Mouse (Mus musculus) forebrain, embryonic 10.5 days (tissue): ENCODE data around the gene Dkk2. TPM values are rescaled to one million over a fixed set of nuclear protein-coding genes. Genes with fewer than 3 reads are reported as not detected.

ENCODE experiments used
- DNase-seq: peaks from one replicate; pipeline ENCODE4 v3.0.0-alpha.2; 2017; ENCODE audit warnings: low spot score; ENCODE audit errors: extremely low spot score
- H3K27ac ChIP-seq: fragments of 300-500 bp; sonication (generic); 2 replicates; pipeline ENCODE4 v1.5.1; 2016; ENCODE audit warnings: mild to moderate bottlenecking
- H3K27me3 ChIP-seq: fragments of 300-500 bp; sonication (generic); 2 replicates; pipeline ENCODE4 v1.6.1; 2016; ENCODE audit warnings: mild to moderate bottlenecking; ENCODE audit not compliant: poor library complexity, severe bottlenecking
- H3K36me3 ChIP-seq: fragments of 300-500 bp; sonication (generic); replicated peaks from 2 replicates; pipeline ENCODE4 v1.6.1; 2016; ENCODE audit warnings: mild to moderate bottlenecking, moderate library complexity
- H3K4me1 ChIP-seq: fragments of 300-500 bp; sonication (generic); 2 replicates; pipeline ENCODE4 v1.6.1; 2016
- H3K4me3 ChIP-seq: fragments of 300-500 bp; sonication (generic); 2 replicates; pipeline ENCODE4 v1.5.1; 2016; ENCODE audit warnings: mild to moderate bottlenecking, moderate library complexity
- H3K9me3 ChIP-seq: fragments of 300-500 bp; sonication (generic); 2 replicates; pipeline ENCODE4 v1.6.1; 2016; ENCODE audit warnings: mild to moderate bottlenecking, moderate library complexity
- WGBS: fragments of 180-500 bp; shearing (Covaris S2); methylation state at CpG from one replicate; pipeline ENCODE4 v1.1.7; 2016; 5-methylcytosine and 5-hydroxymethylcytosine counted together
- polyA plus RNA-seq: library from polyadenylated mRNA; unstranded; fragments of >200 nt; fragmentation: Nextera tagmentation; extraction: Ambion mirVana; gene quantifications from 2 replicates; pipeline ENCODE4 v1.2.1, GENCODE M21; 2016

Dkk2 gene
- polyA plus RNA-seq, 1 experiment from 2014 or later = 4.2 TPM

DNA sequence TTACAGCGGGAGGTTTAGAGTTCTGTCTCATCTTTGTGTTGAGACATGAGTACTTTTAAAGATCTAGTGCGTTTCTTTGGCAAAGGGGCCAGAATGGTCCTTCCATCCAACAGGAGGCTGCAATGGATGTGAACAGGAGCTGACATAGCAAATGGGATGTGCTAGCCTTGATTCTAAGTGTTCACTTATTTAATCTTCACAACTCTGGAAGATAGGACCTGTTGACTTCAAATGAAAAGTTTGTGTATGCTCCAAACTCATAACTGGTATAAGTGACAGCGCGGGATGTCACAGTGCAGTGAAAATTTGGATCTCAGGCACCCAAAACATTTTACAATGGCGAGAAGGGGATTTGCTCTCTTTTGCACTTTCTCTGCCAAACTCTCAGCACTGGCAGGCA lies 1.4 kb downstream of the Dkk2 start:
- H3K27ac ChIP-seq = no peak overlapping the region
- H3K36me3 ChIP-seq = no peaks in the 10 kb centered on the region
- H3K9me3 ChIP-seq = no peaks in the 10 kb centered on the region
- H3K4me3 ChIP-seq = peak overlapping the region; percentile 63
- H3K27me3 ChIP-seq = peaks cover 44% of the 10 kb centered on the region
- peaks cover 38% of the 10 kb centered on the region for H3K4me1 ChIP-seq
- no peak for DNase-seq
- 25% methylated on average over 5 of the region's 5 CpGs for WGBS

DNA sequence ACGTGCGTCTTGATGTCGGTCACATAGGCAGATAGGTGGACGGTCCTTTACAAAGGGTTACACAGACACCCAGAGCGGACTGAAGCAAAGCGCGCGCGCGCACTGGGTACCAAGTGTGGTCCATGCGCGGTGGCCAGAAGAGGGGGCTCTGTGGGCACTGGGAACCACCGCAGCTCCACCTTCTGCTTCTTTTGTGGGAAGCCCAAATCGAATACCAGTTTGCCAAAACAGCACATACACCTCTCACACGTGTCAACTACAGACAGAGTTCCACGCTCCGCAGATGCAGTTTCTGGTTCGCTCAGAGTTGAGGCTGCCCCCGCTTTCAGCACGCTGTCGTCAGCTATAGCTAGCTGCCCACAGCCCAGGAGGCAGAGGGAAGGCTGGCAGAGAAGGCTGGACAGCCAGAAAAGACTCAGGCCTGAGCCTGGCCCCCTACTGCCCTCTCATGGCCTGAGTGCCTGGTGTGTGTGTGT lies 2.0 kb downstream of the Dkk2 start:
- peak; percentile 65 for DNase-seq
- peaks cover 38% of the 10 kb centered on the region for H3K4me1 ChIP-seq
- H3K4me3 ChIP-seq = peak overlapping the region; percentile 63
- H3K27me3 ChIP-seq = peaks cover 44% of the 10 kb centered on the region
- 0 out of 2 replicates have a peak overlapping the region, but pooled peaks have one; percentile 48 for H3K27ac ChIP-seq
- no peaks in the 10 kb centered on the region for H3K9me3 ChIP-seq
- no peaks in the 10 kb centered on the region for H3K36me3 ChIP-seq
- under 1% methylated on average over 21 of the region's 21 CpGs for WGBS

DNA sequence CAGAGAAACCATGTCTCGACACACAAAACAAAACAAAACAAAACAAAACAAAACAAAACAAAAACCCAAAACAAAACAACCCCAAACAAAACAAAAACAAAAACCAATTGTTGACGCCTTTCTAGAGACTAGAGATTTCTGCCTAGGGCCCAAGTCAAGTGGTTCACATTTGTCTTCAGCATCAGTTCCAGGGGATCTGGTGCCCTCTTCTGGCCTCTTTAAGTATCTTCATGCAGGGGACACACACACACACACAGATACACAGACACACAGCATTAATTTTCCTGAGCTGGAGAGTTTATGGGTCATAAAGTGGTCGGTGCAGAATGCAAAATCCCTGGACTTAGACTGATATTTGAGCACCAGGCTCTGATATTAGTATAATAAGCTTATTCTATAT lies 7.9 kb downstream of the Dkk2 start:
- Histone ChIP-seq H3K4me3 (no peak overlapping the region), H3K27me3 (peaks cover under 1% of the 10 kb centered on the region; the same call in 1 of the 2 replicates), H3K9me3 (peaks cover 3% of the 10 kb centered on the region; the same call in 1 of the 2 replicates), H3K4me1 (no peaks in the 10 kb centered on the region), H3K27ac (no peak overlapping the region), H3K36me3 (no peaks in the 10 kb centered on the region)
- no peak for DNase-seq
- 91% methylated on average over 3 of the region's 3 CpGs for WGBS

DNA sequence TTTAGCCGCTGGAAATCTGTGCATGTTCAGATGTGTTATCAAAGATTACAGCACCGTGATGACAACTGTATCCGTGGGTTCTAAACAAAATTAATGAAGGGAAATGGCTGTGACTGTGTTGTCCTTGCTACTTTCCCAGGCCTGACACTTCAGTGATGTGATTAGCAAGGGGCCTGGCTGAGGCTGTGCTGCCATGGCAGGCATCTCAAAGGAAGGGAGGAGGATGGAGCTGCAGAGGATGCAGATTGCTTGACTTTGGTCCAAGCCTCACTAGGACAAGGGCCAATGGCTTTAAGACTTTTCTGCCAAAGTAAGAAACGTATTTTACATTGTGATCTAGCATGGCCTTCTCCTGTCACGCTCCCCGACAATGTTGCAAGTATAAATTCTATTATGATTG lies 11.2 kb downstream of the Dkk2 start:
- WGBS = 84% methylated on average over 6 of the region's 6 CpGs
- Histone ChIP-seq H3K4me1 (no peaks in the 10 kb centered on the region), H3K27ac (no peak overlapping the region), H3K9me3 (peaks cover 3% of the 10 kb centered on the region; the same call in 1 of the 2 replicates), H3K4me3 (no peak overlapping the region), H3K36me3 (no peaks in the 10 kb centered on the region), H3K27me3 (no peaks in the 10 kb centered on the region)
- no peak for DNase-seq

DNA sequence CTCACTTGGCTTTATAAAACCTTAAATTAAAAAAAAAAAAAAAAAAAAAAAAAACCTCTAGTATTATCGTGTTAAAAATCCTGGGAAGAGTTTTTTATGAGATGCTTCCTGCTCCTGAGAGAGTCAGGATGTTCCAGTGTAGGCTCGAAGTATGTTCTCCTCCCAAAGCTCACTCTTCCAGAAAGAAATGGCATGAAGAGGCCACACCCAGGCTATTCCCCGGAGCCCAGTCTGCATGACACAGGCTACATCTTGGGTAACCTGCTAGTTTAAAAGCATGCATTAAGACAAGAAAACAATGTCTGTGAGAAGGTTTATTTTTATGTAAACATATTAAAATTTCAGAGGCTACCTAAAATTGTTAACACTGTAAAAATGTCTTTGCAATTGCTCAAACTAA lies 15.7 kb downstream of the Dkk2 start:
- Histone ChIP-seq H3K4me1 (no peaks in the 10 kb centered on the region), H3K27ac (no peak overlapping the region), H3K4me3 (no peak overlapping the region), H3K27me3 (no peaks in the 10 kb centered on the region), H3K36me3 (no peaks in the 10 kb centered on the region), H3K9me3 (no peaks in the 10 kb centered on the region)
- 83% methylated on average over 3 of the region's 3 CpGs for WGBS
- no peak for DNase-seq

DNA sequence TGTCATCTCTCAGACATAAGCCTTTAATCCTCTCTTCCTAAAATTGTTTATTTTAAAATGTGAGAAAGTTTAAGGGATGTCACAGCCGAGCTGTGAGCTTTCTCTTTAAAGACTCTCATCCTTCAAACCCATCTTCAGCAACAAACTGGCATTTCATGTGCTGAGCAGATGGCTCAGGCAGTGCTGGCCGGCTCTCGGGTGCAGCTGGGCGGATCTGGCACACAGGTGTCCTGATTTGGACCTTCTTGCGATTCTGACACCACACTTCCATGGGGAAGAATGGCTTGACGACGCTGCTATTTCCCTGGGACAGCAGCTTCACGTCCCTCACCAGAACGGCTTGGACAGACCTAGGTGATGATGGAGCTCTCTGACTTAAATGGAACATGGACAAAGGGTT lies 17.9 kb downstream of the Dkk2 start:
- H3K27ac ChIP-seq = no peak overlapping the region
- no peak for DNase-seq
- H3K9me3 ChIP-seq = no peaks in the 10 kb centered on the region
- 65% methylated on average over 9 of the region's 9 CpGs for WGBS
- no peaks in the 10 kb centered on the region for H3K27me3 ChIP-seq
- no peaks in the 10 kb centered on the region for H3K36me3 ChIP-seq
- H3K4me3 ChIP-seq = no peak overlapping the region
- H3K4me1 ChIP-seq = no peaks in the 10 kb centered on the region

DNA sequence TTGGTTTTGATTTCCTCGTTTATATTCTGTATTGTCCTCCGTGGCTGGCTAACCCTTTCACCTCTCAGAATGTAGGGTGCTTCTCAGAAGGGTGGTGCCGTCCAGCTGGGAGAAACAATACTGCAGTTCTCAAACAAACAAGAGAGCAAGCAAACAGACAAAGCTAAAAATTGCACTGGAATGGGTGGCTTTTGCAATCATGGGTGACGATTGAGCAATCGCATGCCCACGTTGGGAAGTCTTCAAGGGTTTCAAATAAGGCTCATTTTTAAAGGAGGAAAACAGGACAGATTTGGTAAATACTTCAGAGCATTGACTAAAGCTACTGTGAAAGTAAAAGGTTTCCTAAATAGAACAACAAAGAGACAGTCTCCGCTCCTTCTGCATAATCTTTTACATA lies 18.4 kb downstream of the Dkk2 start:
- no peak overlapping the region for H3K4me3 ChIP-seq
- H3K27me3 ChIP-seq = no peaks in the 10 kb centered on the region
- no peaks in the 10 kb centered on the region for H3K36me3 ChIP-seq
- 58% methylated on average over 7 of the region's 7 CpGs for whole genome bisulfite sequencing
- DNase-seq = no peak
- H3K9me3 ChIP-seq = no peaks in the 10 kb centered on the region
- no peaks in the 10 kb centered on the region for H3K4me1 ChIP-seq
- no peak overlapping the region for H3K27ac ChIP-seq

DNA sequence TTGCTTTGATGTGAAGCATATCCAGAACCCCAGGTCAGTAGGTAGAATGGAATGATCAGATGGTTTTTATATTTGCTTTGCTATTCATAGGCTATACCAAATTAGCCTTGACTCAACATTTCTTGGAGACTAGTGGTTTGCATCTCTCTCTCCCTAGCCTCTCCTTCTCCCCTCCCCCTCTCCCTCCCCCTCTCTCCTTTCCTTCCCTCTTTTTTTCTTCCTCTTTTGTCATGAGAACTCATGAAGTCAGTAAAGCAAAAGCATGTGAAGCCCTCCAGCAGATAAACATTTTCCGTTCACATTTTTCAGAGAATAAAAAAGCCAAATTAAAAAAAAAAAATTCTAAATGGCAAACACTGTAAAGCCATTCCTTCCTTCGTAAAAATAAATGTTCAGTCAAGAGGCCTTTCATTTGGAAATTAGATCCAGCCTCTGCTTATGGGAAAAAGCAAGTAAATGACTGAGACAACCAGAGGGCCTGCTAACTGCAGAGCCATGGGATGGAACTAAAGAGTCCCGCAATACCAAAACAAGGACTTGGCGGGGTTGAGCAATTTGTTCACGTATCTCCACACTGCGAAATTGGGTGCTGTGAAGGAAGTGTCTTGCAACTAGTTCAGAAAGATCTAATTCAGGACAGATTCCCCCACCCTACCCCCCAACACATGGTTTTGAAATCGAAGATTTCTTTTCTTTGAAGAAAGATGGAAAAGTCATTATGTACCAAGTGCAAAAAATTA lies 30.9 kb downstream of the Dkk2 start:
- no peak overlapping the region for H3K27ac ChIP-seq
- 88% methylated on average over 7 of the region's 7 CpGs for WGBS
- no peak for DNase-seq

DNA sequence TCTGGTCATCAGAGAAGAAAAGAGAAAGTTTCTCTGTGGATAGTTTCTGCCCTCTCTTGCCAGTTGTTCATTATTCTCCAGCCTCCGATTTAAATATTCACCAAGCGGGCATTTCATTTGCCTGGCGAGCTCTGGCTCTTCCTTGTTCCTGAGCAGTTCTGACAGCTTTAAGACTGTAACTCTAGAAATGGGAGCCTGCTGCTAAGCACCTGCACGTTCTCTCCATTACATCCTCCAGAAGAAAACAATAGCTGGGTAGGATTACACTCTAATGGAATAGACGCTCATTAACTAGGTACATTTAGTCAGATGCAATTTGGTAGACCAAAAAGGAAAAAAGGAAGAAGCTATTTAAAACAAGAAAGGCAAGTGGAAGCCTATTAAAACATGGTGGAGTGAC lies 36.3 kb downstream of the Dkk2 start:
- no peaks in the 10 kb centered on the region for H3K4me1 ChIP-seq

More for the DNA sequence above, 30.9 kb downstream of the Dkk2 start:
- Histone ChIP-seq H3K27me3 (no peaks in the 10 kb centered on the region), H3K9me3 (no peaks in the 10 kb centered on the region), H3K4me3 (no peak overlapping the region), H3K4me1 (no peaks in the 10 kb centered on the region), H3K36me3 (no peaks in the 10 kb centered on the region)

DNA sequence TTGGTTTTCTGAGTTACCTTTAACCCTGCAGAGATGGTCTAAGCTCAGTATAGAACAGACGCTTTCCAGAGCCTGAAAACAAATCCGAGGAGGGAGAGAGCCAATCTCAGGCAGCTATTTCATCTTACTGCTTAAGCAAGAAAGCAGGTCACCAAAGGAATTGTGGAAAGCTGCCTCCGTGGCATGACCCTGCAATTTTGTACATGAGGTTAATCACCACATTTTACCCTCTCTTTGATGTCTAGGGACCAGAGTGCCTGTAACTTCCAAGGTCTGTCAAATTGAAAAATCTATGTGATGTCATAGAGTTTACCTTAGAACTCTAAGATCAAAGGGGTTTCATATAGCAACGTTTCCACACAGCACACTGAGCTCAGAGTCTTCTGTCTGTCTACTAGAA lies 37.5 kb downstream of the Dkk2 start:
- Histone ChIP-seq H3K4me1 (no peaks in the 10 kb centered on the region), H3K27me3 (no peaks in the 10 kb centered on the region), H3K36me3 (no peaks in the 10 kb centered on the region), H3K4me3 (no peak overlapping the region), H3K9me3 (no peaks in the 10 kb centered on the region), H3K27ac (no peak overlapping the region)
- DNase-seq = no peak
- 64% methylated on average over 4 of the region's 4 CpGs for WGBS

More for the DNA sequence above, 36.3 kb downstream of the Dkk2 start:
- Histone ChIP-seq H3K4me3 (no peak overlapping the region), H3K27ac (no peak overlapping the region), H3K9me3 (no peaks in the 10 kb centered on the region), H3K27me3 (no peaks in the 10 kb centered on the region), H3K36me3 (no peaks in the 10 kb centered on the region)
- 63% methylated on average over 5 of the region's 5 CpGs for WGBS
- no peak for DNase-seq

DNA sequence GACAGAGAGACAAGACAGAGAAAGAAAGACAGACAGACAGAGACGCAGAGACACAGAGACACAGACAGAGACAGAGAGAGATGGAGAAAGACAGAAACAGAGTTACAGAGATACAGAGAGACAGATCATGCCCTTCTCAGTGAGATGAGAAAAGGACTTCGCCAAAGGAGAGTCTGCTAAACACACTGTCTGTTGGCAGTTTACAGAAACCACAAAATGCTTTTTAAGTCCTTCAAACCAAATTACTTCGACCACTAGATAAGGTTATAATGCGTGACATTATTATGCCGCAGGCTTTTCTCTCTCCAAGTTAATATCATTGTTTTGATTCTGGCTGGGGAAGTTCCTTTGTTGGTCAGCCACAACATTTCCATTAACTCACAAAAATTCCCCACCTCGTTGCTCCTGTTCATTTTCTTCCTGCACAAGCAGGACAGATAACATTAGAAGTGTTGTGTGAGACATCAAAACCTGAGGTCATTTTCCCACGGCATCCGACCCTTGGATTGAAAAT lies 40.2 kb downstream of the Dkk2 start:
- WGBS = 88% methylated on average over 8 of the region's 8 CpGs
- no peaks in the 10 kb centered on the region for H3K36me3 ChIP-seq

DNA sequence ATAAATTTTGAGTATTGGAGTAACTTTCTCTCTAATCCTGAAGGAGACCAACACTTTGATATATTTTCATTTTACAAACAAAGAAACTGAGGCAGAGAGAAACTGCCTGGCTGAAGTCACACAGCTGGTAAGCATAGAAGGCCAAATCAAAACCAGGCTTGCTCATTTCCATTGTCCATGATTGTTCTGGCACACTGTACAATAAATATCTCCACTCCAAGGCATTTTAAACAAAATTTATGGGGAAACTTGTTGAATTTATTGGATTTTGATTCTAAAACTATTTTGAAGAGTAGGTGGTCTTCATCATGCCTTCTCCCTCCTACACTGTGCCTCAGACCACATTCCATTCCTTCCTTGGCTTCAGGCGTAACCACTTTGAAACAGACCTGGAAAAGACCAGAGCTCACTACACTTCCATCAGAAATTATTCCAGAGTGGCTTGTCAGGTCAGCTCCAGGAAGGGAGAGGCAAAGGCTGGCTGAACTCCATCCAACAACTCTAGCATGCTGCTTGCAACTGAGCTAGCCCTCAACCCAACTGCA lies 44.7 kb downstream of the Dkk2 start:
- DNase-seq = no peak
- Histone ChIP-seq H3K4me3 (no peak overlapping the region), H3K36me3 (no peaks in the 10 kb centered on the region), H3K27me3 (no peaks in the 10 kb centered on the region), H3K4me1 (no peaks in the 10 kb centered on the region), H3K9me3 (no peaks in the 10 kb centered on the region), H3K27ac (no peak overlapping the region)
- 84% methylated on average over 1 of the region's 1 CpGs for WGBS

More for the DNA sequence above, 40.2 kb downstream of the Dkk2 start:
- Histone ChIP-seq H3K9me3 (no peaks in the 10 kb centered on the region), H3K4me1 (no peaks in the 10 kb centered on the region), H3K4me3 (no peak overlapping the region), H3K27ac (no peak overlapping the region), H3K27me3 (no peaks in the 10 kb centered on the region)
- no peak for DNase-seq

DNA sequence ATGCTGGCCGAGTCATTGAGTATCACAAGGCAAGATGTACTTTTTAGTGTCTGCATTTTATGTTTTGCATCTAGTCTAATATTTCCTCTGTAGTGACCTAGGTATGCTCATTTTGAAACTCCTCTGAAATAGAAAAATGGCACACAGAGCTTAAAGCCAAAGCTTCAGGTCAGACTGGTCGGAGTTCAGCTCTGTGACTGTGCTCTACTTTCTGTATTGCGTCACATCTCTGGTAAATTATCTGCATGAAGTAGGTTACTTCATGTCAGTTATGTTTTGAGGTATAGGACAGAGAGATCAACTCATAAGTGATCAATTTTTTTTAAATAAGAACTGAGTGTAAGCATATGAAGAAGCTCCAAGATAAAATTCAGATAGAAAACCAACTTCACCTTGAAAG lies 45.7 kb downstream of the Dkk2 start:
- no peaks in the 10 kb centered on the region for H3K27me3 ChIP-seq
- H3K4me1 ChIP-seq = no peaks in the 10 kb centered on the region
- WGBS = 86% methylated on average over 3 of the region's 3 CpGs
- no peaks in the 10 kb centered on the region for H3K9me3 ChIP-seq
- no peaks in the 10 kb centered on the region for H3K36me3 ChIP-seq
- H3K27ac ChIP-seq = no peak overlapping the region
- DNase-seq = no peak
- no peak overlapping the region for H3K4me3 ChIP-seq
